In genomic region chr1:191573906-191574639, GRCm38 (mm10) we compare ENCODE assay signal across 8 mouse cellular contexts. TPM values are rescaled to one million over a fixed set of nuclear protein-coding genes. Genes with fewer than 3 reads are reported as not detected.
DNase-seq lines count a peak whose midpoint lies in the region; ATAC-seq and TF ChIP-seq lines count a peak whose summit lies in the region.

No protein-coding gene starts in this region.

- H3K4me1 ChIP-seq in hindbrain, postnatal 0 days (ENCODE audit: insufficient read depth, low read length) = peaks cover 12% of the 10 kb centered on the region

- peak overlapping the region; percentile 62 for H3K9ac ChIP-seq in hindbrain, postnatal 0 days (replicated peaks; ENCODE audit: low read length)

- peaks cover 87% of the 10 kb centered on the region for H3K79me2 ChIP-seq in myocyte (ENCODE audit: control insufficient read depth, insufficient read depth)

- no peaks in the 10 kb centered on the region for H3K36me3 ChIP-seq in hindbrain, postnatal 0 days (ENCODE audit: insufficient read depth, low read length)
- peaks cover 5% of the 10 kb centered on the region for H3K36me3 ChIP-seq in myocyte (ENCODE audit: control insufficient read depth, insufficient read depth)

- H3K4me2 ChIP-seq in hindbrain, postnatal 0 days (ENCODE audit: low read depth, low read length) = peak overlapping the region; percentile 91
- peak overlapping the region; percentile 84 for H3K4me2 ChIP-seq in myocyte (ENCODE audit: low read depth)

- peak overlapping the region; percentile 72; the same call in 1 of the 2 replicates for H3K27ac ChIP-seq in hindbrain, postnatal 0 days

- peak; percentile 19 for DNase-seq in retina, embryonic 14.5 days (ENCODE audit: low spot score)
- no peak for DNase-seq in retina, postnatal 1 day
- DNase-seq in c-Kit-negative CD71-positive TER-119-positive erythroid progenitor cells, embryonic 14.5 days (ENCODE audit: low read depth, low spot score) = peak; percentile 30
- DNase-seq in hindbrain, postnatal 0 days (ENCODE audit: low spot score) = no peak
- DNase-seq in layer of hippocampus, adult 9-10 months (ENCODE audit: low spot score) = no peak
- DNase-seq in cerebellum, adult 11 months = no peak

- TF ChIP-seq POLR2A in myocyte (IDR thresholded peaks at IDR 0.05; ENCODE audit: insufficient read length, low read depth) = no peak

- H3K4me3 ChIP-seq in hindbrain, postnatal 0 days (ENCODE audit: low read length) = peak overlapping the region; percentile 85
- peak overlapping the region; percentile 83 for H3K4me3 ChIP-seq in myocyte

- H3ac ChIP-seq in myocyte (ENCODE audit: control insufficient read depth, insufficient read length) = peak overlapping the region; percentile 39

- no peaks in the 10 kb centered on the region for H3K27me3 ChIP-seq in hindbrain, postnatal 0 days (ENCODE audit: insufficient read depth, low read length)
- H3K27me3 ChIP-seq in myocyte (ENCODE audit: control insufficient read depth, insufficient read depth, insufficient read length) = no peaks in the 10 kb centered on the region

- no peaks in the 10 kb centered on the region for H3K9me3 ChIP-seq in hindbrain, postnatal 0 days (ENCODE audit: low read length)

- 3% methylated on average over 13 of the region's 13 CpGs for WGBS in hindbrain, postnatal 0 days

- ATAC-seq in hindbrain, postnatal 0 days = no peak
- no peak for ATAC-seq in cerebellum, adult (ENCODE audit: insufficient number of reproducible peaks, low FRiP score, low TSS enrichment)

- TF ChIP-seq CTCF in hindbrain, postnatal 0 days (IDR thresholded peaks at IDR 0.05; ENCODE audit: low read depth) = no peak

TF ChIP-seq in myocyte, 11 proteins besides CTCF, POLR2A, EP300 and RAD21:
- TF ChIP-seq POLR2AphosphoS2 (IDR thresholded peaks at IDR 0.05; ENCODE audit: insufficient read length, low read depth) (no peak), MAX (IDR thresholded peaks at IDR 0.05; ENCODE audit: low read depth) (no peak), SRF (IDR thresholded peaks at IDR 0.05; ENCODE audit: control insufficient read depth, insufficient read length, low read depth) (no peak), MYOD1 (IDR thresholded peaks at IDR 0.05; ENCODE audit: control insufficient read depth in 1 of 3, insufficient read length in 2 of 3, low read depth in 2 of 3) (no peak), USF1 (IDR thresholded peaks at IDR 0.05; ENCODE audit: low read depth) (no peak), TCF3 (IDR thresholded peaks at IDR 0.05; ENCODE audit: insufficient read length, low read depth) (no peak), MYOG (IDR thresholded peaks at IDR 0.05; ENCODE audit: control insufficient read depth in 1 of 3, insufficient read depth in 1 of 3, insufficient read length in 2 of 3, low read depth in 2 of 3) (no peak), REST (IDR thresholded peaks at IDR 0.05; ENCODE audit: insufficient read depth, insufficient read length) (no peak), CEBPB (IDR thresholded peaks at IDR 0.05; ENCODE audit: insufficient read depth, poor library complexity, severe bottlenecking) (no peak), E2F4 (IDR thresholded peaks at IDR 0.05; ENCODE audit: insufficient read depth) (no peak), TCF12 (IDR thresholded peaks at IDR 0.05; ENCODE audit: insufficient read depth, poor library complexity, severe bottlenecking) (no peak)

RNA-seq across cellular contexts. Expression of gene Dtl, which starts 1.3 kb away (rescaled TPM):
- total RNA-seq in hindbrain, postnatal 0 days (2014; rRNA removed) = 5.1 and 6.6 TPM in 2 replicates
- polyA plus RNA-seq in hindbrain, postnatal 0 days (2015; fragmentation: Nextera tagmentation; extraction: Ambion mirVana) = 7.5 and 8.0 TPM in 2 replicates
- polyA plus RNA-seq in myocyte (2012; fragmentation: generic; extraction: Trizol) = 1.2 TPM

RNA-seq across cellular contexts. Expression of gene Ints7, which starts 1.4 kb away (rescaled TPM):
- total RNA-seq in hindbrain, postnatal 0 days (2014; rRNA removed) = 34.1 and 41.3 TPM in 2 replicates
- 26.3 and 28.7 TPM in 2 replicates for polyA plus RNA-seq in hindbrain, postnatal 0 days (2015; fragmentation: Nextera tagmentation; extraction: Ambion mirVana)
- 17.5 TPM for polyA plus RNA-seq in myocyte (2012; fragmentation: generic; extraction: Trizol)

Comparison
In these comparisons a context has a peak if more than half of its experiments do, and no peak if none do; other contexts are left out.
1. DNase-seq: peak in retina, embryonic 14.5 days (single experiment) and c-Kit-negative CD71-positive TER-119-positive erythroid progenitor cells, embryonic 14.5 days (single experiment); none in retina, postnatal 1 day (single experiment), hindbrain, postnatal 0 days (single experiment), layer of hippocampus, adult 9-10 months (single experiment) and cerebellum, adult 11 months (single experiment).